Mouse (Mus musculus) testis, postnatal 14 days (tissue): Measurements from ENCODE around the gene Wipf2.

Experiments
- DNase-seq: peaks from one replicate; pipeline ENCODE4 v3.0.0; 2021; ENCODE audit warnings: low spot score

The Wipf2 gene

DNA sequence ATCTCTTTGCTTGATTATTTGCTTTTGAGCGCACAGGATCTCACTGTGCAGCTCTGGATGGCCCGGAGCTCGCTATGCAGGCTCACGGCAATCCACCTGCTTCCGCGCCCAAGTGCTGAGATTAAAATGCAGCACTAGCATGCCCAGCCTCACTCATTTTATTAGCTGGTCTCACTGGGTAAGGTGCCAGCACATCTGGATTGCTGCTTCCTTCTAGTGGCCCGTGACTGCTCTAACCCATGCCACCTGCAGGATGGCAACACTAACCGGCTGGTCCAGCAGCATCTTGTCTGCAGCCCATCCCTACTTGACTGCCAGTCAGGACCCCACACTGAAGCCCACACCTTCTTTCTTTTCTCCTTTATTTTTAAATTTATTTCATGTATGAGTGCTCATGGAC lies 9.3 kb upstream of the Wipf2 start:
- DNase-seq: no peak

DNA sequence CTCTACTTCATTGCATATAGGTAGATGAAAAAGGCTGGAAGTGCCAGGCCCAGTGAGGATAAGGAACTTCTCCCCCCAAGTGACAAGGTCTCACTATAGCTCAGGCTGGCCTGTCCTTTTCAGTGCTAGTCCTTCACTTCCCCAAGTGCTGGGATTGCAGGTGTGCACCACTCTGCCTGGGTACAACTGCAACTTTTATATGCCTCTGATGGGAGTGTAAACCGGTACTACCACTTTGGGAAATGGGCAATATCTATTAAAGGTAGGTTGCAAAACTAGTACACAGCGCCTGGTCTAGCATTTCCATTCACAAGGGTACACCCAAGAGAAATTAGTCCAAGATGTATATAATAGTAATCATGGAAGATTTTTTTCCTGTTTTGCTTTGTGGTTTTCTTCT lies 8.8 kb upstream of the Wipf2 start:
- no peak for DNase-seq

DNA sequence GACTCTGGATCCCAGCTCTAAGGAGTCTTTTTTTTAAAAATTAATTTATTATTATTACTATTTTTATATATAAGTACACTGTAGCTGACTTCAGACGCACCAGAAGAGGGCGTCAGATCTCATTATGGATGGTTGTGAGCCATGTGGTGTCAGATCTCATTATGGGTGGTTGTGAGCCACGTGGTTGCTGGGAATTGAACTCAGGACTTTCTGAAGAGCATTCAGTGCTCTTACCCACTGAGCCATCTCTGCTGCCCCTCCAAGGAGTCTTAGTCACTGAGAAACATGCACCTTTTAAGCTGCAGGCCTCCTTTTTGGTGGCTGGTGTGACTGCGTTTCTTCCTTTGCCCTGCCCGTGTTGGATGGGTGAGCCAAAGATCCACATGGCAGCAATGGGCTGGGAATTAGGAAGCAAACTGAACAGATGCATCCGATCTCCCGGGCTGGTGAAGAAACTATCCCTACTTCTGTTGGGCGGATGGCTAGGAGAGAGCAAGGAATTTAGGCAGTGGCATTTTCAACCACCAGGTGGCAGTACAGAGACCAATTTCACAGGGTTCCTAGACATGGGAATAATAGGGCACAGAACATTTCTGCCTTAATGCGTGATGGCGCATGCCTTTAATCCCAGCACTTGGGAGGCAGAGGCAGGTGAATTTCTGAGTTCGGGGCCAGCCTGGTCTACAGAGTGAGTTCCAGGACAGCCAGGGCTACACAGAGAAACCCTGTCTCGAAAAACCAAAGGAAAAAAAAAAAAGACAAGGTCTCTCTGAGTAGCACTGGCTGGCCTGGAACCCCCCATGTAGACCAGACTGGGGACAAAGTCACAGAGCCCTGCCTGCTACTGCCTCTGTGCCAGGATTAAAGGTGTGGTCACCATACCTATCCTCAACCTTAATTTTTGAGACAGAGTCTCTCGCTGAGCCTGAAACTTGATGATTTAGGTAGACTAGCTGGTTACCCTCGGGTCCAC lies 4.4 kb upstream of the Wipf2 start:
- DNase-seq: peak; percentile 77

DNA sequence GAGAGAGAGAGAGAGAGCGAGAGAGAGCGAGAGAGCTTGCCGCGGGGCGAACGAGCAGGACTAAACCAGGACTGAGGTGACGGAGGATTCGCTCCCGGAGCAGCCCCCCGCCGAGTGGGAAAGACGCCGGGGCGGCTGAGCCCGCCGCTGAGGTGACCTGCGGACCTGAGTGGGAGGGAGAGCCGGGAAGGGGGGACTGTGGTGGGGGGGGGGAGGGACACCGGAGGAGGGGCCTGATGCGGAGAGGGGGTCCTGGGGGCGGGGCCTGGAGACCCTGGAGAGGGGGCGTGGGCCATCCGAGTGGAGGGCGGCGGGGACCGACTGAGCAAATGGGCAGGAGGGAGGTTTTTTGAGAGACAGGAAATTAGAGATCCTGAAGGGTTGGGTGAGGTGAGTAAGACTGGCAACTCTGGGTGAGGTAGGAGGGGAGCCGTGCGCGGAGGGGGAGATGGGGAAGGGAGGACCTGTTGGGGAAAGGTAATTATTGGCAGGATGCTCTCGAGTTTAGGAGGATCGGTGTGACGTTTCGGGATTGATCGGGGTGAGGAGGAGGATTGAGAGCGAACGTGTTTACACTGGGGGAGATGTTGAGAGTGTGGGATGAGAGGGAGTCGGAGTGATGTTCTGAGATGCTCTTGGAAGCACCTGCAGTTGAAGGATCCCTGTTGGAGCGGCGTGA lies 452 bp downstream of the Wipf2 start:
- DNase-seq: peak; percentile 82

DNA sequence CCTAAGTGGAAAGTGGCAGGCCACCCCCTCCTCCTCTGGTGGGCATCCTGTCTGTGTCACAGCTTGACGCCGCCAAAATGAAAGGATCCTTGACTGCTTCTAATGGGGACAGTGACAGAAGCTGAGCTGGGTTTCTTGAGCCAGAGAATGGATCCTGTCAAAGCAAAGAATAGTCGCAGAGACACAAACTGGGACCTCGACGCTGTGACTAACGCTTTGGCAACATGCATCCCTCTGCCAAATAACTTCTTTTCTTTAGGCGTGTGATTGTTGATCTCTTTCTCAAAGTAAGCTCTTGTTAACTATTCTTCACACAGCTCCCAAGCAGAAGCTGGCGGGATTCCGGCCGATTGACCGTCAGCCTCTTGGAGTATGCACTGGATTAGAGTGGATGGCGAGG lies 3.9 kb downstream of the Wipf2 start:
- DNase-seq: no peak

DNA sequence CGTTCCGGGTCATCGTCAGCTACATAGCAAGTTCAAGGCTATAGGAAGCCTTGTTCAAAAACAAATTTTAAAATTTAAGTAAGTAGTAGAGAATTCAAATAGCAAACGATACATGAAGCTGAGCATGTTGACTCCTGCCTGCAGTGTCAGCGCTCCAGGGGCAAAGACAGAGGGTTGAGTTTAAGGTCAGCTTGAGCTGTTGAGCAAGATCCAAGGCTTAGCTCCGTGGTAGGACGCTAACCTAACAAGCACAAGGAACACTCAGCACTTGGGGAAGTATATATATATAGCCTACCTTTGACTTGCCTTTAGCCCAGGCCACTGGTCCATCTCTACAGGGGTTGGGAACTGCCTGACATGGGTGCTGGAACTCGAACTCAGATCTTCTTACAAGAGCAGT lies 6.5 kb downstream of the Wipf2 start:
- no peak for DNase-seq

DNA sequence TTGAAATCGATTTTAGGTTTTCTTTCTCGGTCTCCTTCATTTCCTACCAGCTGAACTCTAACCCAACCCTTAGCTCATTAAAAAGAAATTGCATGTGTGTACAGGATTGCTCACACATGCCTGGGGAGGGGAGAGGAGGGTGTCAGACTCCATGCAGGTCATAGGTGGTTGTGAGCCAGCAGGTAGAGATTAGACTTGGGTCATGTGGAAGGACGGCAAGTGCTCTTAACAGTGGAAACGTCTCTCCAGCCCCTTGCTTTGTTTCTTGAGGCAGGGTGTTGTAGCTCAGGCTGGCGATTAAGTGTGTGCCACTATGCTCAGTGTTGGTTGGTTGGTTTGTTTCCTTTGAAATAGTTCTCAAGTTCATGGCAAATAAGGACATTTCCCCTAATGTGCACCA lies 7.4 kb downstream of the Wipf2 start:
- DNase-seq: no peak

DNA sequence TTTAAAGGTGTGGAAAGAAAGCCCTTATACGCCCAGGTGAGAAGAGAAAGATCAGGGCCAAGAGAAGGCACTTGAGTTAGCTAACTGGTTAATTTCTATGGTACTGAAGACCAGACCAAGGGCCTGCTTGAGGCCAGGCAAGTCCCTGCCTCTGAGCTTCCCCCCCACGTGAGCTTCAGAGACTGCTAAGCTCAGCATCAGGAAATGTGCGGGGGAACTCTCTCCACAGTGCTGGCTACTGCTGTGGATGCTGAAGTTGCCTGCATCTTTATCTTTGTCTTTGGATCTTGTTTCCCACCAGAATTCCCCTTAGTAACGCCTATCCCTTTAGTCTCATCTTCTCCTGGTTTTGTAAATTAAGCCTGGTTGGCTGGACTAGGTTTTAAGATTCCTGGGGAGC lies 8.0 kb downstream of the Wipf2 start:
- no peak for DNase-seq

DNA sequence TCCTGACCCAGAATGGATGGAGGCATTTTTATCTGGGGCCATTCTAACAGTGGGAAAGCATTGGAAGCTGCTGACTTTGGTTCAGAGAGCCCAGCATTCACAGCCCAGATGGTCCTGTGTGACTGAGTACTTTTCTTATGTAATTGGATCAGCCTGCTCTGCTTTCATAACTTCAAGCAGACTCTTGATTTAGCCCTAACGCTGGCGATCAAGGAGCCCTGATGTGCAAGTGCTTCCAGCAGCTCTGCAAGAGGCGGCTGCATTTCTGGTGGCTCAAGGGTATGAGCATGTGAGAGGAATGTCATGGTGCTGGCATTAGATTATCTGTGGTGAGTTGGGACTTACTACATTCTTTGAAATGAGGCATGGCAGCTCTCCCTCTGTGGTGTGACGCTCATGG lies 8.6 kb downstream of the Wipf2 start:
- no peak for DNase-seq

DNA sequence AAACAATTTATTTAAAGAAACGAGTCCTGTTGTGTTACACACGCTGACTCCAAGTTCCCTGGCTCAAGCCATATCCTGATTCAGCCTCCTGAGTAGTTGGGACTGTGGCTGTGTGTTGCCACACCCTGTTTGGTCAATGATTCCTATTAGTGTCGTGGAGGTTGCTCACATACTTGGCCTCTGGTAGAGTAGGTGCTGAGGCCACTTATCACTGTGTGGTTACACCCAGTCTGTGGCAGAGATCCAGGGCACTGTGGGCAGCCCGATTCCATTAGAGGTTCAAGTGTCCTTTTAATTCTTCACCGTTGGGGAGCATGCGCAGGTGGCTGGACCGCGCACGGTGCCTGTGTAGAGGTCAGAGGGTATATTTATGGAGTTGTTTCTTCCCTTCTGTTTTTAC lies 10.5 kb downstream of the Wipf2 start:
- DNase-seq: no peak

DNA sequence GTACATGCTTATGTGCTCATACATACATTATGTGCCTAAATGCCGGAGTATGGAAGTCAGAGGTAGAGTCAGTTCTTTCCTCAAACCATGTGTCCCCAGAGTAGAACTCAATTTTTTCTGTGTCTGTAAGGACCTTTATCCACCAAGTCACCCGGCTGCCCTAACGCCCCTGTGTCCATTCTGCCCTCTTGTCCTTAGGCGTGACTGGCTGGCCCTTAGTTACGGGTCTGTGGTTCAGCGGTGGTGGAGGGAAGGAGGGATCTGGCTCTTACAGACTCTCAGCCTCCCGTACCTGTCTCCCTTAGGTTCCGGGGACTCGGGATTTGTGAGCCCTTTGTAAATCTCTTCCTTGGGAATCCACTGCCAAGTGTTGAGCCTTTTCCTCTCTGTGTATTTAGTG lies 13.6 kb downstream of the Wipf2 start:
- DNase-seq: no peak

DNA sequence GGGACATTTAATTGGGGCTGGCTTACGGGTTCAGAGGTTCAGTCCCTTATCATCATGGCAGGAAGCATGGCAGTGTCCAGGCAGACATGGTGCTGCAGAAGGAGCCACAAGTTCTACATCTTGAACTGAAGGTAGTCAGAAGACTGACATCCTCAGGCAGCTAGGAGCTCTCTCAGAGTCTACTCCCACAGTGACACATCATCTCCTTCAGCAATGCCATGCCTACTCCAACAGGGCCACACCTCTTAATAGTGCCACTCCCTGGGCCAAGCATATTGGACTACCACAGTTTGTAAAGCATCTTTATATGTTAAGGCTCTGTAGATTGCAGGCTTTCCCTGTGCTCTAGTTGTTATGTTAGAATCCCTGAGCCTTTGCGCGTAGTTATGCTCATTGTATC lies 24.3 kb downstream of the Wipf2 start:
- no peak for DNase-seq

DNA sequence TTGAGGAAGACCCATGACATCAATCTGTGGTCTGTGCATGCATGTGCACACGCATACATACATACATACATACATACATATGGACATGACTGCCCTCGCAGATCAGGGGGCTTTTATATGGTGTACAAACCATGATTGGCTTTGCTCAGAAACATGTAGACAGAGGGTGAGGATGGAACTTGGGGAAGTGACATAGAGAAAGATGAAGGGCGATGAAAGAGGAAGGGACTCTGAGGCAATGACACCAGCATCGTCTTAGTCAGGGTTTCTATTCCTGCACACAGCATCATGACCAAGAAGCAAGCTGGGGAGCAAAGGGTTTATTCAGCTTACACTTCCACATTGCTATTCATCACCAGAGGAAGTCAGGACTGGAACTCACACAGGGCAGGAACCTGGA lies 25.6 kb downstream of the Wipf2 start:
- no peak for DNase-seq

DNA sequence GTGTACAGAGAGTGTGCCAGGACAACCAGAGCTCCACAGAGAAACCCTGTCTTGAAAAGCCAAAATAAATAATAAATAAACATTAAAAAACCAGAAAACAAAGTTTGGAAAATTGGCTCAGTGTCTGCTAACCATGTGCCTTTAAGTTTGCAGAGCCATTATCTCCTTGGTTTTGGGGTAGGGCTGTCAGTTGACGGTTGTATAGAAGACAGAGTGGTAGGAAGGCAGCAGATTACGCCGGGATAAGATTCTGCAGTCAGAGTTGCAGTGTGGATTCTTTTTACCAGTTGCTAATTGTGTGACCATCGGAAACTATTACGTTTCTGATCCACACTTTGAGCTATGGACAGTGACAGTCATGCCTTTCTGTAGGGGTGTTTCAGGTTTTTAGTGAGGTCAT lies 26.5 kb downstream of the Wipf2 start:
- no peak for DNase-seq

DNA sequence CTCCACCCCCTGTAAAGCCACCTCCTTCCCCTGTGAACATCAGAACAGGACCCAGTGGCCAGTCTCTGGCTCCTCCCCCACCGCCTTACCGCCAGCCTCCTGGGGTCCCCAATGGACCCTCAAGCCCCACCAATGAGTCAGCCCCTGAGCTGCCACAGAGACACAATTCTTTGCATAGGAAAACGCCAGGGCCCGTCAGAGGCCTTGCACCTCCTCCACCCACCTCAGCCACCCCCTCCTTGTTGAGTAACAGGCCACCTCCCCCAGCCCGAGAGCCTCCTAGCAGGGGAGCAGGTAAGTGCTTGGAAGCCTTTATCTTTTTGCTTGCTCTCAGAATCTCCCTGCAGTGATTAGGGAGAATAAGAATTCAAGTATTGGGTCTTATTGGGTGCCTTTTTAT lies 29.0 kb downstream of the Wipf2 start:
- DNase-seq: no peak

DNA sequence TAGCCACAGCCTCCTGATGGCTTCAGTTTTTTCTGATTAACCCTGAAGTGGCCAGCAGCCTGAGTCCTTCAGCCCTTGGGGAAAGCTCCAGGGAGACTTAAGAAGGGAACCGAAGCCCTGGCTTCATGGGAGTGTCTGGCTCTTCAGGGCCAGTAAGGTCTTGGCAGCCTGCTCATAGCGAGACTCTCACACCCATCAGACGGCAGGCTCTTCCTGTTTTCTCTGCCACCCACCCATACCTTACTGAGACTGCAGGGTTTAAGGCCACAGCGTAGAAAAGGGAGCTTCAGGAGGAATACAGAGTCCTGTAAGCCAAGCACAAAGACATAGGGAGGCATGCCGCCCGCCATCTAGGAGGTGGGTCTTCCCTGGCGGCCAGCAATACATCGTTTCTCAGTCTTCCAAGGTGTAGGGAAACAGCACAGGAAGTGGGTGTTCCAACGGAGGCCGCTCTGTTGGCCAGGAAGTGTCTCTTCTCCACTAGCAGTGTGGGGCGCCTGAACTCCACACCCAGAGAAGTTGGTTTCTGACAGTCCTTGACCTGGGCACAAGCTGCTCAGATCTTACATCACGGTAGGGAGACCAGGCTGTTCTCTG lies 37.2 kb downstream of the Wipf2 start:
- DNase-seq: no peak

DNA sequence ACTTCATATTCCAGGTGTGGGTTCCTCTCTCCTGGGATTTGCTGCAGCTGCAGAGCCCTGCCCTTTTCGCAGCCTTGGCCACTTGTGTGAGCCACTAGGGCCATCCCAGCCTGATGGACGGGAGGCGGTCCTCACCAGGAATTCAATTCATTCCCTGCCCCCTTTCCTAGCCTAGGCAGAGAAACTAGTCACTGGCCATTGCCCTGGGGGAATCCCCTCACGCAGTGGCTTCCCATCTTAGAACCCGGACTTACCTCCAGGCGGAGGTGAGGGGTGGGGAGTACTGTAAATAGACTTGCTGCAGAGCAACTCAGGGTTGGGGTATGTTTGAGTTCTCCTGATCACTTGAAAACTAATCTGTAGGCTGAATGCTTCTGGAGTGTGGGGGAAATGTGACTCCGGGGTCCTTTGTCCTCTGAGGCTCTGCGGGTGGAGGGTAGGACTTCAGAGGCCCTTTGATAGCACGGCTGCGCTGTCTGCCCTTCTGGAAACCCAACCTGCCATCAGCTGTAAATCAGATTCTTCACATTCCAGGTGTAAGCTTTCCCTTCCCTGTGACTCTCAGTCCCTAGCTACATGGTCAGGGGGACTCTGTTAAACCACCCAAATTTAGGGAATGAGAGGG lies 39.3 kb downstream of the Wipf2 start:
- no peak for DNase-seq

DNA sequence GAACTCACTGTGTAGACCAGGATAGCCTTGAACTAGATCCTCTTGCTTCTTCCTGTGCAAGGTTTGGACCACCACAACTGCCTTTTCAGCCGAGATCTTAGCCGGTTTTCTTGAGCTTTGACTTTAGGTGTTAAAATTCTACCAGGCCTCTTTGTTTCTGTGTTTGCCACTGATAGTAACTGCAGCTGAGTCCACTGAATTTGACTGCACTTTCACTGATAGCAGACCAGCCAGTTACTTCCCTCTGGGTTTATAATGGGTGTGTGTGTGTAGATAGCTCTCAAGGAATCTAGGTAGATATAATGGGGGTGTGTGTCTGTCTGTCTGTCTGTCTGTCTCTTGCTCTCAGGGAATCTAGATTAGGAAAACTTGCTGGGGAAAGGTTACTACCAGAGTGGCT lies 41.1 kb downstream of the Wipf2 start:
- DNase-seq: no peak

DNA sequence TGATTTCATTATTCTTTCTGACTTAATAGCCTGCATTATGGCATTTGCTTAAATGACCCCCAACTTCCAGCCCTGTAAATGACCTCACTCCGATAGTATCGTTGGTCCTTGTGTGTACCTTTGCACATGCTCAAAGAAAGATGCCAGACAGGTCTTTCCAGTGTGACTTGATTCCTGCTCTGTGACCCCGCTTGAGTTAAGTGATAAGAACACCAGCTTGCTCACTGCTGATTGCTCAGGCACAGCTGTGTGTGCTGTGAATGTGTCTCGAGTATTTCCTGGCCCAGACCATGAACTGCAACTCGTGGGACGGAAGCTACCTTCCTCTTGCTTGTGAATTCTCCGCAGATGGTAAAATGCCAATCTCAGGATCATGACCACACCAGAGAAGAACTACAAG lies 41.6 kb downstream of the Wipf2 start:
- DNase-seq: no peak

DNA sequence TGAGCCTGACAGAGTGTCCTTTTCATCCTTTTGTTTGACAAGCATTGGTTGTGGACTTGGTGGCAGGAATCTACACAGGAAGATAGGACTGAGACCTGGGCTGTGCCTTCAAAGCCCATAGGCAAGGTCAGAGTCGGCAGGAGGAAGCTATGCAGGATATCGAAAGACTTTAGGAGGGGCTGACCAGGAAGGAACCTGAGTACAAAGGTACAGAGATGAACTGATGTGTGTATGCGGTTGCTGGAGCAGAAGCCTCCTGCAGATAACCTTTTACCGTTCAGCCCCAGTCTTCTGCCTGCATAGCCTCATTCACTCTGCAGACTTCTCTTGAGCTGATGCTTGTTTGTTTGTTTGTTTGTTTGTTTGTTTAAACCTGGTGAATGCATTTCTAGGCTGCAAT lies 42.1 kb downstream of the Wipf2 start:
- no peak for DNase-seq

DNA sequence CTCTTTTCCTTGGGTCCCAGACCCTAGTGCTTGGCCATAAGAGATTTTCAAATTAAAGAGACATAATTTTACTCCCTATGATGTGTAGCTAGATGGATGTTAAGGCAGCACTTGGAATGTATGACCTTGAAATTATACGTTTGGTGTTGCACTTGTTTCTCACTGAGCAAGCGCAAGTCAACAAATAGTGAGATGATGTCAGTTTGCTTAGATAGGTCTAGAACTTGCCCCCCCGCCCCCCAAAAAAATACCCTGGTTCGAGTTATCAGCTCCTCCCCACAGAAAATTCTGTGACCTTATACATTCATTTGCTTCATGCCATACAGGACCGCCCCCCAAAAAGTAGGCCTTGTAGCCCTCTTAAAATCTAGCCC lies 43.6 kb downstream of the Wipf2 start:
- no peak for DNase-seq

DNA sequence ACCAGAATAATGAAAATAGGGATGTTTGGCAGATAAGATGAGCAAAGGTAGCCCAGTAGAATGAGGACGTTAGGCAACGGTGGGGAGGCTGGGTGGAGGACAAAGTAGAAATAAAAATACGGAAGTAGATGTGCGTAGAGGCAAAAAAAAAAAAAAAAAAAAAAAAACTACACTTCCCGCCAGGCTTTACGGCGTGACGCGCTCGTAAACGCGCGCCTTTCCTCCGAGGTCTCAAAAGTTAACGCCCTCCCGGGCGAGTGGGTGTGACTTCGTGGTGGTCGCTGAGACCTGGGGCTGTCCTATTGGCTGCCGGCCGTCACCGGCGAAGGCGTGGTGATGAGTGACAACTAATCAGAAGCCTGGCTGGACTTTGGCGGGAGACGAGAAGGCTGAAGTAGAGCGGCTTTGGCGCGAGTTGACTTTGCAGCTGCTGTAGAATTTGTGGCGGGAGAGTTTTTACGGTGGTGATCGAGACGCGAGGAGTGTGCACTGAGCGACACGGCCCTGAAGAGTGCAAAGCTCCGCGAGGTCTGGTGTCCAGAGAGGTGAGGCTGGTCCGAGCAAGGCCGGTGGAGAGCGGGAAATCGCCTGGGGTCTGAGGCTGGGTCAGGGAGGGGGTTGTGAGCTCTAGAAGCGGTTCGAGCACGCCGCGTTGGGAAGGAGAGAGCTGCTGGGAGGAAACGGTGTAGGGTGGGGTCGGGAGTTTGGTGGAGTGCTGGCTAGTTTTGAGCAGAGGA lies 44.2 kb downstream of the Wipf2 start, which contains the start of gene Cdc6:
Gene Cdc6 (plus strand): TSS at position 365 of the 737 bp plus-strand sequence.
- peak; percentile 96 for DNase-seq
